Mouse (Mus musculus) limb, embryonic 14.5 days (tissue): Measurements from ENCODE around the gene Gstp2. TPM values are rescaled to one million over a fixed set of nuclear protein-coding genes. Genes with fewer than 3 reads are reported as not detected.

ENCODE experiments used
- ATAC-seq: fragments of 200-750 bp; cut with Nextera tagmentation; 2 replicates; pipeline ENCODE4 v1.8.0; 2017; ENCODE audit warnings: low read depth, moderate number of reproducible peaks, moderate TSS enrichment; ENCODE audit not compliant: low FRiP score
- DNase-seq: peaks from one replicate; pipeline ENCODE4 v3.0.0-alpha.2; 2015; ENCODE audit warnings: low spot score
- H3K27ac ChIP-seq: fragments of 300-500 bp; sonication (generic); replicated peaks from 2 replicates; pipeline ENCODE4 v1.5.1; 2014; ENCODE audit warnings: low read depth, mild to moderate bottlenecking, low read length, moderate library complexity, mixed read lengths
- H3K27me3 ChIP-seq: fragments of 300-500 bp; sonication (generic); 2 replicates; pipeline ENCODE4 v1.6.1; 2014; ENCODE audit warnings: low read length, mixed read lengths; ENCODE audit not compliant: control insufficient read depth, insufficient read depth
- H3K36me3 ChIP-seq: fragments of 300-500 bp; sonication (generic); 2 replicates; pipeline ENCODE4 v1.6.1; 2014; ENCODE audit warnings: mild to moderate bottlenecking, low read length, moderate library complexity, mixed read lengths; ENCODE audit not compliant: control insufficient read depth, insufficient read depth
- H3K4me1 ChIP-seq: fragments of 300-500 bp; sonication (generic); 2 replicates; pipeline ENCODE4 v1.6.1; 2014; ENCODE audit warnings: antibody characterized with exemption, low read length, mixed read lengths; ENCODE audit not compliant: control insufficient read depth, insufficient read depth
- H3K4me2 ChIP-seq: fragments of 300-500 bp; sonication (generic); replicated peaks from 2 replicates; pipeline ENCODE4 v1.6.1; 2014; ENCODE audit warnings: low read depth, mild to moderate bottlenecking, low read length, moderate library complexity; ENCODE audit not compliant: severe bottlenecking
- H3K4me3 ChIP-seq: fragments of 300-500 bp; sonication (generic); replicated peaks from 2 replicates; pipeline ENCODE4 v1.5.1; 2014; ENCODE audit warnings: low read length
- H3K9ac ChIP-seq: fragments of 300-500 bp; sonication (generic); 2 replicates; pipeline ENCODE4 v1.6.1; 2014; ENCODE audit warnings: mild to moderate bottlenecking, low read depth, low read length, moderate library complexity; ENCODE audit not compliant: severe bottlenecking
- H3K9me3 ChIP-seq: fragments of 300-500 bp; sonication (generic); 2 replicates; pipeline ENCODE4 v1.6.1; 2016; ENCODE audit warnings: low read length; ENCODE audit not compliant: control insufficient read depth
- POLR2A ChIP-seq: fragments of 200-500 bp; IDR thresholded peaks from 2 replicates; pipeline ENCODE4 v1.8.0; 2012; ENCODE audit warnings: inconsistent platforms, mild to moderate bottlenecking, moderate library complexity, borderline replicate concordance; ENCODE audit not compliant: insufficient read depth, insufficient read length; ENCODE audit errors: extremely low read depth
- WGBS: fragments of 180-500 bp; shearing (Covaris S2); extraction: QIAGEN DNeasy Blood & Tissue Kit; methylation state at CpG from one replicate; pipeline ENCODE4 v1.1.7; 2014; 5-methylcytosine and 5-hydroxymethylcytosine counted together
- polyA plus RNA-seq, 2 experiments: library from polyadenylated mRNA; depleted of rRNA in 1 of 2; stranded (reverse) in 1 of 2; unstranded in 1 of 2; fragments of >200 nt; fragmentation: Nextera tagmentation in 1 of 2; extraction: Ambion mirVana in 1 of 2; gene quantifications; 2 replicates each; pipeline versions ENCODE4 v1.2.1 to v1.2.3; 2012 to 2014

Gene Gstp2
- polyA plus RNA-seq (2012; rRNA removed) (10.7 and 10.8 TPM in 2 replicates), polyA plus RNA-seq (2014; fragmentation: Nextera tagmentation; extraction: Ambion mirVana) (0.87 and 1.7 TPM in 2 replicates)

DNA sequence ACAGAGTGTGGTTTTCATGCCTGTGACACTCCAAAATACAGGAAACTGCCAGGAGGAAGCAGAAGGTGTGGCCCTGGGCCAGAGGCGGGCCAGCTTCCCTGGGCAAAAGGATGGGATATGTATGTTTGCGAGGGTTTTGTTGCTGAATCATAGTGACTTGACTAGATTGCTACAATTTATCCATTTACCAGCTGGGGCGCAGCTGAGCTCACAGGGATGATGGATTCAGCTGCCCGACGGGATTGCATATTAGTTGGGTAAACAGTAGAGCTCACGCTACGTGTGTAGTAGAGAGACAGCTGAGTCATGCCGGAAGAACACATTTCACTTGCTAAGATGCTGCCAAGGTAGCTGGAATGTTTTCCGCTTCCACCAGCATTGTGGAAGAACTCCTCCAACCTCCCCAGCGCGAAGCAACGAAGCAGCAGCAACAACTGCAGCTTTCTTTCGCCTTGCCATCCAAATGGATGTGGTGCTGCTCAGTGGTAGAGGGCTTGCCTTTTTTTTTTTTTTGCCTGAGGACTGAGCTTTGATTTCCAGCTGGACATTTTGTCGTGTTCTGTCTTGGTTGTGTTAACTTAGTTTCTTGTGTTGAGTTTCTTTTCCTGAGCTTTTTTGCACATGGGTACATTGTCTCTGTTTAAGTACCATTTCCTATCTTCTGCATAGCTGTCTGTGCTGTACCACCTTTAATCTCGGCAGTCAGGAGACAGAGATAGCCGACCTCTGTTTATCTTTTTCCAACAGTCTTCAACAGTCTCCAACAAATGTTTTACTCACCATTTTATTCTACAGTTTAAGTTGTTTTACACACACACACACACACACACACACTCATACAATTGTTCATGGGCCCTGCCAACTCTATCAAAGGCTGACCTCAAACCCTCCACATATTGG is at the start of gene Gstp2:
Gstp2 (minus strand) TSS at position 58 of the 900 bp plus-strand sequence.
- TF ChIP-seq POLR2A, result no peak
- ATAC-seq (no peak), DNase-seq (peak; percentile 70)
- Histone ChIP-seq H3K36me3 (no peaks in the 10 kb centered on the region), H3K4me3 (no peak within 1 kb of the TSS), H3K9me3 (no peaks in the 10 kb centered on the region), H3K9ac (no peak within 1 kb of the TSS), H3K27ac (no peak within 1 kb of the TSS), H3K4me2 (no peak within 1 kb of the TSS), H3K27me3 (no peaks in the 10 kb centered on the region), H3K4me1 (0 out of 2 replicates have a peak, but pooled peaks cover 4% of the 10 kb centered on the region)
- 56% methylated on average over 16 of the region's 16 CpGs for WGBS

DNA sequence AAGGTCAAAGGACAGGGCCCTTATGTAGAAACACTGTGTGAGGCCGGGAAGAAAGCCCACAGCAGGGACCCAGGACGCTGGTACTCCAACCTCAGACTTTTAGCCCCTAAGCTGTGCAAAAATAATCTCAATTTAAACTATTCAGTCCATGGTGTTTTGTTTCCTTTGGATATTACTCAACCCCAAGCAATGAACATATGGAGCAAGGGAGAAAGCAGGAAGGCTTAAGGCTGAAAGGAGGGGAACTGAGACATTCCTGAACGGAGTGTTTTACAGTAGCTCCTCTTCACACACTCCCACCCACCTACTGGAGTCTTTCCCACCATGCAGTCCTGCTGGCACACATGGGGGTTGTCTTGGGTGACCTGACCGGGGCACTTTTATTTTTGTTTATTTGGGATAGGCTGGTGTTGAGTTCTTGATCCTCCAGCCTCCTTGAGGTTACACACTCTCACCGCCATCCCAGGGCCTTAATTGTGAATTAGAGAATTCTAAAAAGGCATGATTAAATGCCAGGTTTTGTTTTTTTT is 49.0 kb upstream of the Gstp2 start:
- TF ChIP-seq POLR2A, result no peak
- Histone ChIP-seq H3K4me1 (peaks cover 20% of the 10 kb centered on the region), H3K4me3 (no peak overlapping the region), H3K27me3 (peaks cover 7% of the 10 kb centered on the region; the same call in 1 of the 2 replicates), H3K36me3 (no peaks in the 10 kb centered on the region), H3K27ac (no peak overlapping the region), H3K9me3 (no peaks in the 10 kb centered on the region), H3K9ac (no peak overlapping the region), H3K4me2 (no peak overlapping the region)
- DNase-seq, result no peak
- no peak for ATAC-seq
- WGBS, result 74% methylated on average over 5 of the region's 5 CpGs

DNA sequence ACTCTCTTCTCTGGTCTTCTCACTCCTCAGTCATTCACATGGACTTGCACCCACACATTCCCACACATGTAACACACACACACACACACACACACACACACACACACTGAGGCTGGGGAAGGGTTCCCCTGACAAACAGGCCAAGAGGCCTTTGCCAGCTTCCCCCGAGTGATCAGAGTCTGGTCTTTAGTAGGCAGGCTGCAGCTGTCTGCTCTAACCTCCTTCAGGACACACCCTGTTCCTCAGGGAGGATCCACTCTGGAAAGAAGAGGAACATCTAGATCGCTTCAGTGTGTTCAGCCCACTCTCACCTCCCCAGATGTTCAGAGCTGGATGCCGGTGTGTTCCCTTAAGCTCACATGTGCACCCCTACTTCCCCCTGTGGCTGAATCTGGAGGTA is 48.5 kb upstream of the Gstp2 start:
- Histone ChIP-seq H3K36me3 (no peaks in the 10 kb centered on the region), H3K4me1 (peaks cover 15% of the 10 kb centered on the region), H3K4me3 (no peak overlapping the region), H3K27ac (no peak overlapping the region), H3K9me3 (no peaks in the 10 kb centered on the region), H3K27me3 (0 out of 2 replicates have a peak, but pooled peaks cover 3% of the 10 kb centered on the region), H3K9ac (no peak overlapping the region), H3K4me2 (no peak overlapping the region)
- WGBS, result 60% methylated on average over 3 of the region's 3 CpGs
- ATAC-seq, result no peak
- no peak for DNase-seq
- no peak for TF ChIP-seq POLR2A

DNA sequence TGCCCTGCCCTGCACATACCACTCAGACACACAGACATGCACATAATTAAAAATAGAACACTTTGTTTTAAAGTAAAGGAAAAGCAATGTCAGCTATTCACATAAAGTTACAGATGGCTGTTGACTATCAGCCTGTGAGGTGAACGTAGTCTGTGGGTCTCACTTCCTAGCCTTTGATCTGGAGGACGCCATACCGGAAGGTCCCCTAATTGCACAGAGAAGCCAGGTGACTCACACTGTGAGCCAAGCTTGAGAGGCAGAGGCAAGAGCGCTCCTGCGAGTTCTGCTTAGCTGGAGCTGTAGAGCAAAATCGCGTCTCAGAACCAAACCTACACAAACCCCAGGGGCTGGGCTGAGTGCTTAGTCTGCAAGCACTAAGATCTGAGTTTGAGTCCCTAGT is 47.9 kb upstream of the Gstp2 start:
- Histone ChIP-seq H3K4me3 (no peak overlapping the region), H3K9ac (no peak overlapping the region), H3K4me2 (no peak overlapping the region), H3K9me3 (no peaks in the 10 kb centered on the region), H3K27me3 (no peaks in the 10 kb centered on the region), H3K36me3 (no peaks in the 10 kb centered on the region), H3K4me1 (peaks cover 11% of the 10 kb centered on the region), H3K27ac (no peak overlapping the region)
- ATAC-seq, result no peak
- 36% methylated on average over 7 of the region's 7 CpGs for WGBS
- no peak for DNase-seq
- no peak for TF ChIP-seq POLR2A

DNA sequence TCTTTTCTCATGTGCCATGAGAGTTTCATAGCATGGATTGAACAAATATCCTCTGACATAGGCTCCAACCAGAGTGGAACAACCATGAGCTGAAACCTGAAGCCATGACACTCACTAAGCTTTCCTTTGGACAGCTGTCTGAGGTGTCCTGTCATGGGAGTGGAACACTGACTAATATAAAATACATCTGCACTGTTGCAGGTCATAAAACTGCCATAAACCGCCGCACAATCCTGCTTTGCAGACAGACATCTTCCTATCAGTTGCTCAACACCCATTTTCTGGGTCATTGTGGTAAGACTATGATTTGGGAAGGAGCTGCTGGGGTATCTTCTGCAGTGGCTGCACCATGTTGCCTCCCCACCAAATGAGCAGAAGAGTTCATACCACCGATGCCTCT is 46.9 kb upstream of the Gstp2 start:
- H3K9me3 ChIP-seq, result no peaks in the 10 kb centered on the region
- ATAC-seq (no peak), DNase-seq (no peak)
- H3K4me3 ChIP-seq, result no peak overlapping the region
- WGBS, result 60% methylated on average over 3 of the region's 3 CpGs
- no peak overlapping the region for H3K4me2 ChIP-seq
- H3K27me3 ChIP-seq, result no peaks in the 10 kb centered on the region
- H3K9ac ChIP-seq, result no peak overlapping the region
- H3K27ac ChIP-seq, result no peak overlapping the region
- no peak for TF ChIP-seq POLR2A
- H3K36me3 ChIP-seq, result no peaks in the 10 kb centered on the region
- peaks cover 9% of the 10 kb centered on the region for H3K4me1 ChIP-seq
